Mouse (Mus musculus) c-Kit-positive CD71-negative TER-119-negative erythroid progenitor cells, embryonic 14.5 days (primary cell): ENCODE results near the gene Gm20388.

Experiments used
- DNase-seq: peaks from one replicate; pipeline ENCODE4 v3.0.0-alpha.2; 2013; ENCODE audit warnings: low read depth

Gene Gm20388

GRCm38 (mm10) chr8:121932026-121932667 is 2021.5 kb downstream of the Gm20388 start:
- no peak for DNase-seq

- no peak for DNase-seq
These were observed 2022.3 kb downstream of the Gm20388 start for GRCm38 (mm10) chr8:121932668-121933520.

GRCm38 (mm10) chr8:121934506-121934905 is 2023.9 kb downstream of the Gm20388 start:
- DNase-seq, result no peak

GRCm38 (mm10) chr8:121934923-121935322 is 2024.3 kb downstream of the Gm20388 start:
- DNase-seq, result no peak

GRCm38 (mm10) chr8:121935341-121936294 is 2025.0 kb downstream of the Gm20388 start:
- DNase-seq, result no peak

GRCm38 (mm10) chr8:121936391-121936790 is 2025.8 kb downstream of the Gm20388 start:
- DNase-seq, result no peak

GRCm38 (mm10) chr8:121938732-121939131 is 2028.1 kb downstream of the Gm20388 start:
- no peak for DNase-seq

- no peak for DNase-seq
These were observed 2032.5 kb downstream of the Gm20388 start for GRCm38 (mm10) chr8:121943057-121943540.

GRCm38 (mm10) chr8:121943716-121944115 is 2033.1 kb downstream of the Gm20388 start:
- DNase-seq, result no peak

- no peak for DNase-seq
These were observed 2034.2 kb downstream of the Gm20388 start, which contains the start of gene Car5a for GRCm38 (mm10) chr8:121944831-121945230. Gene Car5a (minus strand): TSS chr8:121944904.

GRCm38 (mm10) chr8:121946351-121946750 is 2035.7 kb downstream of the Gm20388 start:
- DNase-seq, result no peak

- no peak for DNase-seq
These were observed 2036.6 kb downstream of the Gm20388 start for GRCm38 (mm10) chr8:121947047-121947752.

GRCm38 (mm10) chr8:121947753-121948141 is 2037.1 kb downstream of the Gm20388 start:
- DNase-seq, result peak; percentile 92

- DNase-seq, result no peak
These were observed 2037.9 kb downstream of the Gm20388 start for GRCm38 (mm10) chr8:121948321-121949145.

GRCm38 (mm10) chr8:121949222-121949800 is 2038.7 kb downstream of the Gm20388 start, which contains the start of gene Banp:
Gene Banp (plus strand): TSS chr8:121949750.
- DNase-seq, result no peak

- peak; percentile 96 for DNase-seq
These were observed 2039.5 kb downstream of the Gm20388 start for GRCm38 (mm10) chr8:121949941-121950748.

- DNase-seq, result no peak
These were observed 2040.4 kb downstream of the Gm20388 start for GRCm38 (mm10) chr8:121950749-121951655.

GRCm38 (mm10) chr8:121951656-121952009 is 2041.0 kb downstream of the Gm20388 start:
- no peak for DNase-seq
